Mouse (Mus musculus): Measurements from ENCODE around the gene Eps8l2.
"Not testable (repeated sequence)": the region's sequence is repeated elsewhere in the genome, so short reads cannot be mapped to it uniquely, and the experiment has no call there.

Eps8l2 gene

GRCm38 (mm10) chr7:141369918-141370317 lies 31.2 kb downstream of the Eps8l2 start:
- DNase-seq = no peak

- no peak for DNase-seq
Observed at GRCm38 (mm10) chr7:141371942-141372595, 33.4 kb downstream of the Eps8l2 start.

- no peak for DNase-seq
Observed at GRCm38 (mm10) chr7:141373611-141374010, 34.9 kb downstream of the Eps8l2 start.

GRCm38 (mm10) chr7:141374399-141374798 lies 35.7 kb downstream of the Eps8l2 start:
- DNase-seq = no peak

GRCm38 (mm10) chr7:141379584-141379983 lies 40.9 kb downstream of the Eps8l2 start:
- DNase-seq = no peak

GRCm38 (mm10) chr7:141381068-141381835 lies 42.6 kb downstream of the Eps8l2 start:
- DNase-seq = peak; percentile 56

GRCm38 (mm10) chr7:141387807-141388486 lies 49.3 kb downstream of the Eps8l2 start:
- DNase-seq = no peak

GRCm38 (mm10) chr7:141388487-141389109 lies 49.9 kb downstream of the Eps8l2 start:
- no peak for DNase-seq

GRCm38 (mm10) chr7:141390326-141391259 lies 51.9 kb downstream of the Eps8l2 start:
- DNase-seq = no peak

- DNase-seq = peak; percentile 96
Observed at GRCm38 (mm10) chr7:141391625-141392551, 53.2 kb downstream of the Eps8l2 start, which contains the start of gene Taldo1. Taldo1 (plus strand) TSS chr7:141392199.

GRCm38 (mm10) chr7:141392552-141393222 lies 54.0 kb downstream of the Eps8l2 start:
- DNase-seq = no peak

GRCm38 (mm10) chr7:141394158-141394557 lies 55.5 kb downstream of the Eps8l2 start:
- no peak for DNase-seq

GRCm38 (mm10) chr7:141394771-141395170 lies 56.1 kb downstream of the Eps8l2 start:
- peak; percentile 53 for DNase-seq

GRCm38 (mm10) chr7:141395348-141395747 lies 56.7 kb downstream of the Eps8l2 start:
- DNase-seq = no peak

GRCm38 (mm10) chr7:141403305-141403704 lies 64.6 kb downstream of the Eps8l2 start:
- peak; percentile 44 for DNase-seq

GRCm38 (mm10) chr7:141405466-141405865 lies 66.8 kb downstream of the Eps8l2 start:
- no peak for DNase-seq

- DNase-seq = not testable (repeated sequence)
Observed at GRCm38 (mm10) chr7:141407670-141408069, 69.0 kb downstream of the Eps8l2 start.

GRCm38 (mm10) chr7:141408833-141409232 lies 70.2 kb downstream of the Eps8l2 start:
- peak; percentile 79 for DNase-seq

GRCm38 (mm10) chr7:141410631-141411030 lies 72.0 kb downstream of the Eps8l2 start:
- no peak for DNase-seq

GRCm38 (mm10) chr7:141411667-141412066 lies 73.0 kb downstream of the Eps8l2 start:
- no peak for DNase-seq
